Mouse (Mus musculus): ENCODE data around the gene Ankdd1a.

Gene Ankdd1a

DNA sequence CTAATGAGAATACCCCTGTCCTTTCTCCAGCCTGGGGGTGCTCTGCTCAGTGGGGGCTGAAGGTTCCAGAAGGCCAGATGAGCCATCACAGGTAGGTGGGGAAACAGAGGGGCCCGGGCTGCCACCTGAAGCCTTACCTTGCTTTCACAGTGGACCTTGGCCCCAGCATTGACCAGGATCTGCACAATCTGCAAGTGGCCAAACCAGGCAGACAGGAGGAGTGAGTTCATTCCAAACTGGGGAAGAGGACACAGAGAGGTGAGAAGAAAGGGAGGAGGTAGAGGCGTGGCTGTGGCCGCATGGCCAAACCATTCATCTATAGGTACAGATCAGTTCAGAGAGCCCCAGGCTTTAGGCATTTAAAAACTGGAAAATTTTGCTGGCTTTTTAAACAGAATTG, 7.5 kb downstream of the Ankdd1a start:
- in situ Hi-C loops (cut with MboI; ENCODE audit: low sequenced_read_pairs) = no loop called here

DNA sequence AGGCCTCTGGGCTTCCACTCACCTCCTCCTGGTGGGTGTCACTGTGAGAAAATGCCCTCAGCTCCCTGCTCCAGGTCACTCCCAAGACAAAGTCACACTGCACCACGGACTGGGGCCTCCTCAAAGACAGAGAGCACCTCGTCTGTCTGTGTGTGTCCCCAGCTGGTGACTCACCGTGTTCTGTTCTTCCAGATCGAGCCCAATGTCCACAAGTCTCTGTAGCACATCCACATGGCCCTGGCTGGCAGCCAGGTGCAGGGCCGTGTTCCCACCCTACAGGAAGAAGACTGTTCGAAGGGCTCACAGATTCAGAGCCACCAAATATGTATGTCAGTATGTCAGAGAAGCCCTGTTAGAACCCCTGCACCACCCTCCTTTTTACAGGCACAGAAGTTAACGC, 11.5 kb downstream of the Ankdd1a start:
- in situ Hi-C loops (cut with MboI; ENCODE audit: low sequenced_read_pairs) = no loop called here

DNA sequence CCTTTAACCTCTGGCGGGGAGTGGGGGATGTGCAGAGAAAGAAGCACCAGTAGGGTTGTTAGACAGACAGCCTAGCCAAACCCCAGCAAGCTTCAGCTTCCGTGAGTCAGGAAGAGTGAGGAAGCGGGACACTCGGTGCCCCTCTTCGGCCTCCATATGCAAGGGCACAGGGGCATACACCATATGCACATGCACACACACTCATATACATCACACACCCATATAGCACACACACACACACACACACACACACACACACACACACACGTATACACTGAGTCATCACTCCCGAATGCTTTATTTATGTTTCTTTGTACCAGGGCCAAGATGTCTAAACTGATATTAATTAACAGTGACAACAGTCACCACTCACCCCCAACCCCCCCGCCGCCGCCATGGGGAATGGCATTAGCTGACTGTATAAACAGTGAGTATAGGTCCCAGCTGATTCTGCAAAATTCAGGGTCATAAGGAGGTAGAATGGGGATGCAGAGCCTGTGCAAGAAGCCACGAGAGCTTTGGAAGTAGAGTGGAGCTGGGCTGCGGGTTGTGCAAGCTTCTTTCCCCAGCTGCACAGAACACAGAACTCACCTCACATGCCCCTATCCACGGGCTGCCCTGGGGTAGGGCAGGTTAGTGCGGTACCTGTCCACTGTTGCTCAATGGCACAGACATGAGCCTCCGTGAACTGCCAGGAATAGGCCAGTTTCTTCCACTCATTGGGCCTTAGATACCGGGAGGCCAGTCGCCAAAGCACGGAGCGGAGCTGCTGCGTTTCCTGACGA, 17.1 kb downstream of the Ankdd1a start:
- in situ Hi-C loops (cut with MboI; ENCODE audit: low sequenced_read_pairs) = no loop called here

DNA sequence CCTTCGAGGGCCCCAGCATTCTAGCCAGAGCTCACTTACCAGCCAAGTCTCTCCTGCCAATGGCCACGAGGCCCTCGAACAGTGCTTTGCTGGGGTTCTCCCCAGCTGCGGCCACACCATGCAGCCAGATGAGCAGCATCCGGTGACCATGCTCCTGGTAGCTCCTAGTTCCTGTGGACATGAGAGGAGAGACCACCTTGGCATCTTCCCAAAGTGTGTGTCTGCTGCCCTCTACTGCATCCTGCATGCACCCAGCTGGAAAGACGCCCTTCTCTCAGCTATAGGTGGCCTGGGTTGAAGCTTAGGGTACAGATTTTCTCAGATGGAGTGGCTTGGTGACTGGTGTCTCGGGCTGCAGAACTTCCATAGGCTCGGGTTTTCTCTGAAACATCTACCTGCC, 17.8 kb downstream of the Ankdd1a start:
- in situ Hi-C loops (cut with MboI; ENCODE audit: low sequenced_read_pairs) = no loop called here

DNA sequence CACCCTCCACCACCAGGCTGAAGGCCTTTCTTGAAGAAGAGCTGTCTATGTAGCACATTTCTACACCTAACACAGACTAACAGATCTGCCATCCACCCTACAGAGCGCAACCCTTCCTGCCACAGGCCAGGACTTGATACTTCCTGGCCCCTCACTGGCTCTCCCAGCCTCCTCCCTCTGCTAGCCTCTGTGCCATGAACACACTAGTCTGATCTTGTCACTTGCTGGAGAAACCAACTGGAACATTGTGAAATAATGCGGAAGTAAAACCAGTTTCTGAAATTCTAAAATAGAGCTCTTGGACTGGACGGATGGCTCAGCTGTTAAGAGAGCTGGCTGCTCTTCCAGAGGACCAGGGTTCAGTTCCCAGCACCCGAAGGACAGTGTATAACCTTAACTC, 27.1 kb downstream of the Ankdd1a start:
- in situ Hi-C loops (cut with MboI; ENCODE audit: low sequenced_read_pairs) = no loop called here

DNA sequence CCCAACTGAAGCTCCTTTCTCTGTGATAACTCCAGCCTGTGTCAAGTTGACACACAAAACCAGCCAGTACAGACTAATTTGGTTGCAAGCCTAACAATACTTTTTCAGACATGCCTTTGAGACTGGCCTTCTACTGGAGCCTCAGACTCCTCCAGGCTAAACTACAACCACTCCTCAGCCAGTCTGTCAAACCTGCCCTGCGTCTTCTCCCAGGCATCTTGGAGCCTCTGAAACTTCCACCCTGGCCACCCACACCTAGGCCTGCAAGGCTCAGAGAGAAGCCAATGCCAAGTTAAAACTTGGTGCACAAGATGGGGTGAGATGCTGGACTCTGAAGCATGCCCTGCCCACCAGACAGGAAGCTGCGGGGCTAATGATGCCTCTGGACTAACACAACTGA, 27.6 kb downstream of the Ankdd1a start:
- in situ Hi-C loops (cut with MboI; ENCODE audit: low sequenced_read_pairs) = no loop called here

DNA sequence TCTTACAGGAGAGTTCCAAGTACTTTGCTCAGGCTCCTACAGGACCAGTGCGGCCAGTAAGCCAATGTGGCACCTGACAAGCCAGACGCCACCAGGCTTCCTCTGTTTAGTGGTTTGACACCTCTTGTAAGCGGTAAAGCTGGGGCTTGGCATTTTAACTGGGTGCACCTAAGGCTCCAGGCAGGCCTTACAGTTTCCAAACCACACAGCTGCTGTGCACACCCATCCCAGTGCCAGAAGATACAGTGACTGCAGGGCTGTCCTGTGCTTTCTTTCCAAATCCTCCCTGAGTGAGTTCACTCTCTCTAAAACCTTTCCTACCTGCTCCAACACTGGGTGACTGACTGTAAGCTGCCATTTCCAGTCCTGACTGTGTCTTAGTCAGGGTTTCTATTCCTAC, 28.5 kb downstream of the Ankdd1a start:
- in situ Hi-C loops (cut with MboI; ENCODE audit: low sequenced_read_pairs) = no loop called here

DNA sequence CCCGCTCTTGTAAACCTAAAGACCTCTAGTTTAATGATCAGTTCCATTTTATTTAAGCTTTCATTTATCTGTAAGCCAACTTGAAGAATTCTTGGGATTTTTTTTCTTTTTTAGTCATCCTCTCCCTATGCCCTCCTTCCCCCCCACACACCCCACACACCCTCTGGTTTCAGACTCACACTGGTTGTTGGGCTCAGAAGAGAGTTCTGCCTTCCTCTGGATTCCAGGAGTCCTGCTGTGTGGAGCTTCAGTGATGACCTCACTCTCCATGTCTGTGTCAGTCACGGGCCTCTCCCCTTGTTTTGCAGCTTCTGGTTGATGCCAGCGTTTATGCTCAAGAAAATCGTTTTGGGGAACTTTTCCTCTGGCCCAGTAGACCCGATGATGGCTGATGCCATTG, 39.9 kb downstream of the Ankdd1a start:
- in situ Hi-C loops (cut with MboI; ENCODE audit: low sequenced_read_pairs) = no loop called here

DNA sequence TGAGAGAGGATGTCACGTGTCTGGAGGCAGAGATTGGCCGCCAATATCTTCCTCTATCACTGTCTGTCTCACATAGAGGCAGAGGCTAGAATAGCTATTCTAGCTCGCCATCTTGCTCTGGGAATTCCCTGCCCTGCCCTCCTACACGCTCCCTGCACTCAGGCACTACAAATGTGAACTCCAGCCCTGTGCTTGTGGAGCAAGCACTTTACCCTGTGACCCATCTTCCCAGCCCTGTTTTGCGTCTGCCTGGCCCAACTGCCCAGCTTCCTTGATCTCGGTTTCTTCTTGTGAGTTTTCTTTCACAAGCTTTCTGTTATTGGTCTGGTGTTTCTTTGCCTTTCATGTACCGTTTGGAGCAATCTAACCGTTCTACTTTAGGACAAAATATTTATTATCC, 40.8 kb downstream of the Ankdd1a start:
- in situ Hi-C loops (cut with MboI; ENCODE audit: low sequenced_read_pairs) = no loop called here

DNA sequence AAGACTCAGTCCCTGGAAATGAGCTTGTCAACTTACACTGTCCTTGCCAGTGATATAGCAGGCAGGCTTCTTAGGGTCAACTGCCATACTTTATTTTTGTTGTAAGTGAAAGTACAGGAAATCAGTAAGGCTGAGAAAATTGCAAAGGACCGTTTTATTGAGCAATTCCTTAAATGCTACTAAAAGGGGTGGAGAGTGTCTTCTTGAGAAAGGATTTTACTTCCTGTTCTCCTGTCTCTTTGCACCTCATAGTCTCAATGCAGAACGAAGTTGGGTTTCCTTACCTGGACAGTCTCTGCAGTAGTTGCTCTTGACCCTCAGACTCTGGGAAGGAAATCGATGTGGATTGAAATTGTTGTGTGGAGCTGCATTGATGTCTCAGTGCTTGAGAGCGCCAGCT, 47.2 kb downstream of the Ankdd1a start:
- in situ Hi-C loops (cut with MboI; ENCODE audit: low sequenced_read_pairs) = no loop called here

DNA sequence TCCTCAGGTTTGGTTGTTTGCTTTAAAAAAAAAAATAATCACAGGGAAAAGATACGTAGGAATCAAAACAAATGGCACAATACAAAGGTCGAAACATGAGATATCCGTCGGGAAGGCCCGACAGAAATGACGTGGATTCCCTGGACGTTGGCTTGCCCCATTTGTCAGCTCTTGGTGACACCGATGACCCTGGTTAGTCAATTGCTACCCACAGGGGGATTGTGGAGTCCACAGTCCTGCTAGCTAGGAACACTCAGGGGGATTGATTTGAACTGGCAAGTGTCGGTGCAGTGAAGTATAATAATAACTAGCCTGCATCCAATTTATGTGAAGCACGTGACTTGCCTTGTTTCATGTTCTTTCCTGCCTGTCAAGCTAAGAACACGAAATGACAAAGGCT, 52.3 kb downstream of the Ankdd1a start:
- in situ Hi-C loops (cut with MboI; ENCODE audit: low sequenced_read_pairs) = no loop called here

DNA sequence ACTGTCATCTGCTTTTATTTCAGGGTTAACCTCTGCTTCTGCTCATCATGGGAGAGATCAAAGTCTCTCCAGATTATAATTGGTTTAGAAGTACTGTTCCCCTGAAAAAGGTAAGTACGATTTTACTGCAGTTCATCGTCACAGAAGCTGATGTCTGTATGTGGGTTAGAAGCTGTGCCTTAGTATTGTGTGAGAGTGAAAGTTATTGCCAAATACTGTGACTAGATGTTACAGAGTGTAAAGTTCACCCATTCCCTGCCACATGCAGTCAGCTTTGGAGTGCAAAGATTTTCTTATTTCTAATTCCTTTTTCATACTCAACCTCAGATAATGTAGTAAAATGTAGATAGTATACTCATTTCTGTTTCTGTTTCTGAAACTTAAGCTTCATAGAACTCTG, 54.8 kb downstream of the Ankdd1a start:
- in situ Hi-C loops (cut with MboI; ENCODE audit: low sequenced_read_pairs) = no loop called here

DNA sequence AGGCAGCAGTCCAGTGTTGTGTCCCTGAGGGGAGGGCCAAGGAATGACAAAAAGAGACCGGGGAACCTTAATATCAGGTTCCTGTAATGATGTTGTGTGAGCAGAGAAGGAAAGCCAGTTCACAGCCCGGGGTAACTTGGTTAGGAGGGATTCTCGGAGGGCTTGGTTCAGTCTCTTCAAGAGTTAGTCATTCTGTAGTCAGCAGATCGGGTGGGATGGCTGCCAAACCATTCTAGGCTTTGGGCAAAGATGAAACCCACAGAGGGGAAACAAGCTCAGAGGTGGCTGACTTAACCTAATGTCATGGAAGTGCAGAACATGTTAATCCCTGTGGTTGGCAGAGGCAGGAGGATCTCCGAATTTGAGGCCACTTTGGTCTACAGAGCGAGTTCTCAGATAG, 55.8 kb downstream of the Ankdd1a start:
- in situ Hi-C loops (cut with MboI; ENCODE audit: low sequenced_read_pairs) = no loop called here

DNA sequence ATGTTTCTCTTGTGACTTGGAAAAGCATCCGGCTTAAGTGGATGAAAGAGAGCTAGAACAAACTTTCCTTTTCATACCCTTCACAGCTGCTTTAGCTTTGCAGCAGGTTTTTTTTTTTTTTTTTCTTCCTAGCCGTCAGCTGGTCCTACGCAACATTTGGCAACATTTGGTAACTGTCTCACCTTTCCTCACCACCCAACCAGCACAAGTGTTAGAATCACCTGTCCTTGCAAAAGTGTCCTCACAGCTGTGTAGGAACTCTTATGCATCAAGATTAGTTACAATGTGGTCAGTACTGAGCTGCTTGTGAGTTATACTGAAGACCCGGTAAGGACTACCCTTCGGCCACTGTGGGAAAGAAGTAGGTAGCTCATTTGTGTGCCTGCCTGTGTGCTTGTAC, 57.4 kb downstream of the Ankdd1a start:
- in situ Hi-C loops (cut with MboI; ENCODE audit: low sequenced_read_pairs) = no loop called here

DNA sequence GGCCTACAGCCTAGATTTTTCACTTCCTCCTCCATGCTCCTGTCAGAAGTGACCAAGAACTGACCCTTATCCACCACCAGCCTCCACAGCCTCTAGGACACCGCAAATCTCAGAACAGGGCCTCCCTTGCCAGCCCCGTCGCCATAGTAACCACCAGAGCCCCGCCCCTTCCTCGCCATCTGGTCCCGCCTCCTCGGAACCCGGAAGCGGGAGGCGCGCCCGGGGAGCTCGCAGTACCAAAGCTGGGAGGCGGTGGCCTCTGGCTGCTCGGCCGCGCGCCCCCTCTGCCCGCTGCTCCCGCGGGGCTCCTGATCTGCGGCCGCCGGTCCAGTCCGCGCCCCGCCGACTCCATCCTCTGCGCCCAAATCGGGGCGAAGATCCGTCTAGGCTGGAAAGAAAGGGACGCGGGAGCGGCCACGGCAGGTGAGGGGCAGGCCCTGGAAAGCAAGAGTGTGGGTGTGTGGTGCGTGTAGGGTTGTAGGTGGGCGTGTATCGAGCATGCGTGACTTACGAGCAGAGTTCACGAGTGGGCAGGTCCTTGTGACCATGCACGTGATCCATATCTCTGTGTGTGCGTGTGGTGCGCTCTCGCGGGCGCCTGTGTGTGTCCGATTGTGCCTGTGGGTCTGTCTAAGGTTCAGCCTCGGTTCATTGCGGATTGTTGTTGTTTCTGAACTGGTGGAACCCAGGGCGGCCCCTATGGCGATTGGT, 59.1 kb downstream of the Ankdd1a start, which contains the start of gene Spg21:
Spg21 (plus strand) TSS at position 216 of the 711 bp plus-strand sequence.
- in situ Hi-C loops (cut with MboI; ENCODE audit: low sequenced_read_pairs) = no loop called here

DNA sequence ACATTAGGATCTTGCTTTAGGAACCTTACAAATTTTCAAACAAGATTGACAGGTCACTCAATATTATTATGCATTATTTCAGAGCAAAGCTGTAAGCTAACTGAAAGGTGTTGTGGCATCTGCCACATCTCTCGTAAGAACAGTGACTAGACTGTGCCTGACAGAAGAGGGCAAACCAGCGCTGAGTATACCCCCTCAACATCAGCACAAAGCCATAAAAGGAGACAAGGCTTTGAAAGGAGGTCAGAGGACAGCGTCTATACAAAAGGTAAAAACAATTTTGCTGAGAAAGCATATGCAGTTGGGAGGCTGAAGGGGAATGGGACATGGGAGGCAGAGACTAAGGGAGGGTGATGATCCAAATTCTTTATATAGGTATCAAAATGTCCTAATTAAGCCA, 59.8 kb downstream of the Ankdd1a start:
- in situ Hi-C loops (cut with MboI; ENCODE audit: low sequenced_read_pairs) = no loop called here

DNA sequence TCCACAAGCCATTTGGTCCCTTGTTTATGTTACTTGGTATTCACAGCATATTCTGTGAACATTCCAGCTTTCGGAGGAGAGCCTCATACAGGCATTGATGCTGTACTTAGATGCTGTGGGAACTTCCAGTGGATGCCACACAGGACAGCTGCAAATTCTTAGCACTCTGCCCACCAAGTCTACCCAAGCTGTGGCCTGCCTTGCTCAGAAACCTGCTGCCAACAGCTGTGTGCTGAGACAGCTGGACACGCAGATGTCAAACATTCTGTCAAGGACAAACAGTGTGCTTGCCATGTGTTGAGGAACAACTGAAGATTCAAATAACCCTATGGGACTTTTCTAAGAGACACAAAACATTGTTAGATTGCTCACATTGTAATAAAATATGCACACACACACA, 61.0 kb downstream of the Ankdd1a start:
- in situ Hi-C loops (cut with MboI; ENCODE audit: low sequenced_read_pairs) = no loop called here

DNA sequence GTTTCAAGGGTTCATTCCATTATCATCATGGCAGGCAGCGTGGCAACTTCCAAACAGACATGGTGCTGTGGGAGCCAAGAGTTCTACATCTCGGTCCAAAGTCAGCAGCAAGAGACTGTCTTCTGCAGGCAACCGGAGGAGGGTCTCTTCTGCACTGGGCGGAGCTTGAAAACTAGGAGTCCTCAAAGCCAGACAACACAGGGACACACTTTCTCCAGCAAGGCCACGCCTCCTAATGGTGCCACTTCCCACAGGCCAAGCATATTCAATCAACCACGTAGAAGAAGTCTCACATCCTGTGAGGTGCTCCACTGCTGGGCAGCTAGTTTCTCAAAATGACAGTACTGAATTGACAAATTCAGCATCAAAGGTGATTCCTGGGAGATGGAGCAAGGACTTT, 72.0 kb downstream of the Ankdd1a start:
- in situ Hi-C loops (cut with MboI; ENCODE audit: low sequenced_read_pairs) = loop anchor here (25.0 kb wide), 1 partner anchor 139 kb away; the partner anchor contains the start of genes Pif1 and Plekho2

DNA sequence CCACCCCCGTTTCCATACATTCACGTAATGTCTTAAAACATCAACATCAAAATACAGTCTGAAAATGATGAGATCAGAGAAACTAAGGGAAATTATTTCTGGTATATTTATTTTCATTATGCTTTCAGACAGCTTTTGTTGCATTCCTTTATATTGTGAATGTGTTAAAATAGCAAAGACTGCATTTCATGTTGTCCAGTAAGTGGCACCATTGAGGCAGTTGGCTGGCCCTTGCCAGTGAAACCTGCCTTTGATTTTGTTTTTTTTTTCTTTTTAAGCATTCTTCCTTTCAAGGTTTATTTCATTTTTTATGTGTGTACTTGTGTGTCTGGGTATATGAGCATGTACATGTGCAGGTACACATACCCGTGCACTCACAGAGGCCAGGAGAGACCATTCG, 75.3 kb downstream of the Ankdd1a start:
- in situ Hi-C loops (cut with MboI; ENCODE audit: low sequenced_read_pairs) = loop anchor here (25.0 kb wide), 1 partner anchor 143 kb away; the partner anchor contains the start of genes Pif1 and Plekho2
